ENCODE assay signal across 8 mouse cellular contexts in the genomic region with DNA sequence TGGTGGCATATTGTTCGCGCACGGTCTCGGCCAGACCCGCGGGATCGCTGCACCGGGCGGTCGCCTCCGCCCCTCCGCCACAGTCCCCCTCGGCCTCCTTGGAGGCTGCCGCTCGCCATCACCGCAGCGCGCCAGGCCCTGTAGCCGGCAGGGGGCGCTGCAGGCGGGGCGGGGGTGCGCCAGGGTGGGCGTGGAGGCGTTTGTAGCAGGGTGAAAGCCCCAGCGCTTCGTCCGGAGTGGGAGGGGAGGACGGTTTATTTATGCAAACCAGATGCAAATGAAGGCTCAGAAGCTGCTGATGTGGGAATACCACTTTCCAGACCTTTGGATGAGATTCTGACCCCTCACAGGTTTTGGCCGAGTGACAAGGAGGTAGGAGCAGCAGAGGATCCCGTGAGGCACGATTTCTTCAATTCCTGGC. TPM values are rescaled to one million over a fixed set of nuclear protein-coding genes. Genes with fewer than 3 reads are reported as not detected.
DNase-seq lines count a peak whose midpoint lies in the region; ATAC-seq and TF ChIP-seq lines count a peak whose summit lies in the region.

No protein-coding gene starts in this region.

- DNase-seq in adrenal gland, adult (ENCODE audit: inconsistent age in 2 of 2, low spot score in 1 of 2) = peak; percentile 71 to 83
- DNase-seq in adrenal gland, adult 8-10 months = no peak
- peak; percentile 93 for DNase-seq in heart, adult 11 months
- peak; percentile 87 for DNase-seq in midbrain, embryonic 10.5 days (ENCODE audit: low spot score)

- TF ChIP-seq CTCF in small intestine, adult 2 months (IDR thresholded peaks at IDR 0.05; ENCODE audit: extremely low read depth, insufficient read length, insufficient replicate concordance, low read depth, low read length) = peak; percentile 46; the same call in 1 of the 2 replicates

- no peak overlapping the region for H3K27ac ChIP-seq in intestine, embryonic 16.5 days (ENCODE audit: low read length)
- no peak overlapping the region for H3K27ac ChIP-seq in limb, embryonic 12.5 days
- peak overlapping the region; percentile 67 for H3K27ac ChIP-seq in midbrain, embryonic 10.5 days (replicated peaks)
- no peak overlapping the region for H3K27ac ChIP-seq in small intestine, adult 2 months (ENCODE audit: insufficient read depth, low read depth, low read length)

- H3K9me3 ChIP-seq in intestine, embryonic 16.5 days (ENCODE audit: control insufficient read depth, low read length) = no peaks in the 10 kb centered on the region
- no peaks in the 10 kb centered on the region for H3K9me3 ChIP-seq in limb, embryonic 12.5 days
- no peaks in the 10 kb centered on the region for H3K9me3 ChIP-seq in midbrain, embryonic 10.5 days (replicated peaks)

- peaks cover 15% of the 10 kb centered on the region; the same call in 1 of the 2 replicates for H3K4me1 ChIP-seq in intestine, embryonic 16.5 days (ENCODE audit: control insufficient read depth, insufficient read depth, low read length)
- peaks cover 32% of the 10 kb centered on the region for H3K4me1 ChIP-seq in limb, embryonic 12.5 days (replicated peaks)
- H3K4me1 ChIP-seq in midbrain, embryonic 10.5 days = peaks cover 45% of the 10 kb centered on the region
- no peaks in the 10 kb centered on the region for H3K4me1 ChIP-seq in small intestine, adult 2 months (ENCODE audit: control insufficient read depth, insufficient read depth, insufficient read length, low read length)

- peak overlapping the region; percentile 51 for H3K9ac ChIP-seq in intestine, embryonic 16.5 days (ENCODE audit: low read depth, low read length)
- H3K9ac ChIP-seq in limb, embryonic 12.5 days (replicated peaks) = peak overlapping the region; percentile 45; the same call in 1 of the 2 replicates

- peak; percentile 62 for ATAC-seq in common myeloid progenitor, adult 5-6 weeks (replicated peaks; ENCODE audit: low read depth, poor library complexity, severe bottlenecking)
- peak; percentile 61 for ATAC-seq in intestine, embryonic 16.5 days
- ATAC-seq in limb, embryonic 12.5 days (ENCODE audit: insufficient number of reproducible peaks, insufficient read depth, low FRiP score, low TSS enrichment, low read depth) = peak; percentile 67; the same call in 1 of the 2 replicates

- no peaks in the 10 kb centered on the region for H3K36me3 ChIP-seq in intestine, embryonic 16.5 days (ENCODE audit: control insufficient read depth, insufficient read depth, low read length)
- no peaks in the 10 kb centered on the region for H3K36me3 ChIP-seq in limb, embryonic 12.5 days
- no peaks in the 10 kb centered on the region for H3K36me3 ChIP-seq in midbrain, embryonic 10.5 days
- H3K36me3 ChIP-seq in small intestine, adult 2 months (ENCODE audit: control insufficient read depth, insufficient read depth, low read length) = no peaks in the 10 kb centered on the region

- no peak for TF ChIP-seq POLR2A in small intestine, adult 2 months (IDR thresholded peaks at IDR 0.05; ENCODE audit: low read depth, low read length)

- peak overlapping the region; percentile 97 for H3K4me2 ChIP-seq in intestine, embryonic 16.5 days (ENCODE audit: low read depth, low read length)
- peak overlapping the region; percentile 85 for H3K4me2 ChIP-seq in limb, embryonic 12.5 days

- H3K27me3 ChIP-seq in intestine, embryonic 16.5 days (replicated peaks; ENCODE audit: control insufficient read depth, insufficient read depth, low read length) = peaks cover 62% of the 10 kb centered on the region
- peaks cover 83% of the 10 kb centered on the region for H3K27me3 ChIP-seq in limb, embryonic 12.5 days
- peaks cover 87% of the 10 kb centered on the region for H3K27me3 ChIP-seq in midbrain, embryonic 10.5 days (ENCODE audit: low read depth, poor library complexity, severe bottlenecking)
- H3K27me3 ChIP-seq in small intestine, adult 2 months (ENCODE audit: control insufficient read depth, insufficient read depth, low read length) = peaks cover 28% of the 10 kb centered on the region

- peak overlapping the region; percentile 58 for H3K4me3 ChIP-seq in intestine, embryonic 16.5 days (ENCODE audit: low read length)
- peak overlapping the region; percentile 53 for H3K4me3 ChIP-seq in limb, embryonic 12.5 days (replicated peaks)
- peak overlapping the region; percentile 56 for H3K4me3 ChIP-seq in midbrain, embryonic 10.5 days
- H3K4me3 ChIP-seq in small intestine, adult 2 months (ENCODE audit: low read depth, low read length) = peak overlapping the region; percentile 58

- WGBS in intestine, embryonic 16.5 days = under 1% methylated on average over 32 of the region's 32 CpGs
- under 1% methylated on average over 32 of the region's 32 CpGs for WGBS in limb, embryonic 12.5 days
- 0% methylated on average over 32 of the region's 32 CpGs for WGBS in midbrain, embryonic 10.5 days
- WGBS in small intestine, adult 2 months = under 1% methylated on average over 32 of the region's 32 CpGs

RNA-seq across cellular contexts. Expression of a gene that starts 20.8 kb away (rescaled TPM):
- 10 to 100 TPM in 2 of 4 experiments, 1 to 10 TPM in 2; 6.2 to 23.7 (median 10.8) TPM for total RNA-seq in adrenal gland, adult 8-10 months (2022)
- 24.4 and 33.1 TPM in 2 replicates for total RNA-seq in common myeloid progenitor, adult 5-6 weeks (2017)
- 55.5 and 77.3 TPM in 2 replicates for polyA plus RNA-seq in intestine, embryonic 16.5 days (2015; fragmentation: Nextera tagmentation; extraction: Ambion mirVana)
- polyA plus RNA-seq in limb, embryonic 12.5 days (2016; fragmentation: Nextera tagmentation; extraction: Ambion mirVana) = 61.4 and 72.9 TPM in 2 replicates
- 62.3 and 73.7 TPM in 2 replicates for polyA plus RNA-seq in midbrain, embryonic 10.5 days (2016; fragmentation: Nextera tagmentation; extraction: Ambion mirVana)
- polyA plus RNA-seq in small intestine, adult 2 months (2012; rRNA removed) = 110 and 295 TPM in 2 replicates

RNA-seq across cellular contexts. Expression of a gene that starts 29.0 kb away (rescaled TPM):
- 100 to 1,000 TPM; 119 to 225 (median 182) TPM for total RNA-seq in adrenal gland, adult 8-10 months (2022)
- 21.2 and 23.2 TPM in 2 replicates for total RNA-seq in common myeloid progenitor, adult 5-6 weeks (2017)
- 26.5 and 27.0 TPM in 2 replicates for polyA plus RNA-seq in intestine, embryonic 16.5 days (2015; fragmentation: Nextera tagmentation; extraction: Ambion mirVana)
- 43.0 and 49.4 TPM in 2 replicates for polyA plus RNA-seq in limb, embryonic 12.5 days (2016; fragmentation: Nextera tagmentation; extraction: Ambion mirVana)
- polyA plus RNA-seq in midbrain, embryonic 10.5 days (2016; fragmentation: Nextera tagmentation; extraction: Ambion mirVana) = 26.0 and 31.1 TPM in 2 replicates
- 7.1 and 15.6 TPM in 2 replicates for polyA plus RNA-seq in small intestine, adult 2 months (2012; rRNA removed)
